Mouse (Mus musculus): Measurements from ENCODE around the gene Mrgprh.

Mrgprh gene

GRCm38 (mm10) chr17:12875734-12876133 lies at the start of gene Mrgprh:
Gene Mrgprh (plus strand): TSS chr17:12876034.
- no peak for DNase-seq

DNA sequence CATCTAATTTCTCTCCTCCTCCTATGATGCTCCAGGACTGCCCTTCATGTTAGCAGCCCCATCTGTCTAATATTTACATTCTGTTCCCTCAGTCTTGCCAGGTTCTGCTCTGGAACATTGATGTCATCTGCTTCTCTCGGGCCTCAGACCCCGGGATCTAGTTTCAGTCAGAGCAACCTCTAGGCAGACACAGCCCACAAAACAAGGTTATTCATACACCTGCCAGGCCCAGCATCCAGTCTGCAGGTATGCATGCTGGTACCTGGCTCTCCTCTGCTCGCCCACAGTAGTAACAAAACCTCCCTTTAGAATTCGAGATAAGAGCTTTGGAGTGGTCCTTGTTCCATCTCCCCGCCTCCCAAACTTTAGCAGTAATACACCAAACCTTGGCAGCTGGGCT lies 45.5 kb upstream of the Mrgprh start:
- DNase-seq: no peak

DNA sequence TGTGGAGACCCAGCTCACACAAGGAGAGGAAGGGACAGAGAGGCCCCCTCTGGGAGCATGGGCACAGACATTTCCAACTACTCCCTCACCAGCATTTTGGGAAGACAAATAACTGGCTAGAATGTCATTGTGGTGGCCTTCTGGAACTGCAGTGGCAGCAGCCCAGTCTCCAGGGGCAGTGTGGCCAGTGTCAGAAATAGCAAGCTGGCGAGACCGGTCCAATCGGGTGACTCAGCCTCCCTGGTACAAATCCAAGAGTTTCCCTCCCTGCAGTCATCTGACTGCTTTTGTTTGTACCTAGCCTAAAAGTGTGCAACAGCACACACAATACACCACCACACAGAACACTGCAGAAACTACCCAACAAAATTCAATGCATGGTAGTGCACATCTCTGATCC lies 43.6 kb upstream of the Mrgprh start:
- no peak for DNase-seq

DNA sequence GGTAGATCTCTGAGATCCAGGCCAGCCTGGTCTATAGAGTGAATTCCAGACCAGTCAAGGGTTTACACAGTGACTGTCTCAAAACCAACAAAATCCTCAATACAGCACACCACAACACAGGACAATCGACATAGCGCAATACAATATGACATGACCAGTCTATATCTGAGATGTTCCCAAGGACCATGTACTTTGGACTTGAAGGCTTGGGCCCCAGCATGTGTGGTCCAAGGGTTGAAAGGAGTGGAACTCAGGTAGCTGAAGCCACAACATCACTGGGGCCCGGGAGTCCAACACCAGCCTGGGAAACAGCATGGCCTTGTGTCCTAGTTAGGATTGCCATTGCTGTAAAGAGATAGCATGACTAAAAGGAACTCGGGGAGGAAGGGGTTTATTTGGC lies 43.2 kb upstream of the Mrgprh start:
- no peak for DNase-seq

DNA sequence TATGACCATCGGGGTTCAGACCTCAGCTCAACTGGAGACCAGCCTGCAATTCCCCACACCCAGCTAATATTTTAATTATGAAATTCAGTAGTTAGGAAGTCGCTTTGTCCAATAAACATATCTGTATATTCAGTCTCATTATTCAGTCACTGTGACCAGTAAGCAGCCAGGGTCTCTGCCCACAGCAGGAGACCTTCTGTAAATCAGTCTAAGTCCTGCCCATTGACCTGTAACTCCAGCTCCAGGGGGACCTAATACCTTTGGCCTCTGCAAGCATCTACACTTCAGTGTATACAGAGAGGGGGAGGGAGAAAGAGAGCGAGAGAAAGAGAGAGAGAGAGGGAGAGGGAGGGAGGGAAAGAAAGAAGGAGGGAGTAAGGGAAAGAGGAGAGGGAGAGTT lies 41.5 kb upstream of the Mrgprh start:
- no peak for DNase-seq

DNA sequence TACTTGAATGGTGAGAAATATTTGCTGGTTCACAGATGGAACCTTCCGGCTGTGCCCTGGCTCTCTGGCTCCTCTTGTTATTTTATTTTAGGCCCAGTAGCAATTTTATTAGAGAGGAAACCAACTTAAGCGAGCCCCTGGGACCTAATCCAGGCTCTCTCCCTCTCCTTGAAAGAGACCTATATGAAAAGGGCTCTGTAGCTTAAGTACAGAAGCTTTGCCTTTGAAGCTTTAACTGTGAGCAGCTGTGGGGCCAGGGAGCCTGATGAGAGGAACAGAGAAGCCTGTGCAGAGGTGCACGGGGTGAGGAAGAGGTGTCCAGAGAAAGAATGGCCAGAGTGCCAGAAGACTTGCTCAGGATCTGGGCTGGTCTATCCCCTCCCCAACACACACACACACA lies 41.0 kb upstream of the Mrgprh start:
- DNase-seq: no peak

DNA sequence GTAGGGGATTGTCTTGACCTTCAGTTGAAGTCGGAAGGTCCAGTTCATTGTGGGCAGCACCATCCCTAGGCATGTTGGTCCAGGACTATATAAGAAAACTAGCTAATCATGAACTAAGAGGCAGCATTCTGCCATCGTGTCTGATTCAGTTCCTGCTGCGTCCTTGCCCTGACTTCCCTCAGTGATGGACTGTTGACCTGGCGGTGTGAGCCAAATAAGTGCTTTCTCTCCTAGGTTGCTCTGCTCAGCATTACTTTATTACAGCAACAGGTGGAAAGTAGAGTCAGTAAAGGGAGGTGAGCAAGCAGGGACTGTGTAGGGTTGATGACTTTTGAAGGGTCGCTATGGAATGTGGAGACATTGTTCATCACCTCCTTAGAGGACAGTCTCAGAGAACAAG lies 40.1 kb upstream of the Mrgprh start:
- no peak for DNase-seq

DNA sequence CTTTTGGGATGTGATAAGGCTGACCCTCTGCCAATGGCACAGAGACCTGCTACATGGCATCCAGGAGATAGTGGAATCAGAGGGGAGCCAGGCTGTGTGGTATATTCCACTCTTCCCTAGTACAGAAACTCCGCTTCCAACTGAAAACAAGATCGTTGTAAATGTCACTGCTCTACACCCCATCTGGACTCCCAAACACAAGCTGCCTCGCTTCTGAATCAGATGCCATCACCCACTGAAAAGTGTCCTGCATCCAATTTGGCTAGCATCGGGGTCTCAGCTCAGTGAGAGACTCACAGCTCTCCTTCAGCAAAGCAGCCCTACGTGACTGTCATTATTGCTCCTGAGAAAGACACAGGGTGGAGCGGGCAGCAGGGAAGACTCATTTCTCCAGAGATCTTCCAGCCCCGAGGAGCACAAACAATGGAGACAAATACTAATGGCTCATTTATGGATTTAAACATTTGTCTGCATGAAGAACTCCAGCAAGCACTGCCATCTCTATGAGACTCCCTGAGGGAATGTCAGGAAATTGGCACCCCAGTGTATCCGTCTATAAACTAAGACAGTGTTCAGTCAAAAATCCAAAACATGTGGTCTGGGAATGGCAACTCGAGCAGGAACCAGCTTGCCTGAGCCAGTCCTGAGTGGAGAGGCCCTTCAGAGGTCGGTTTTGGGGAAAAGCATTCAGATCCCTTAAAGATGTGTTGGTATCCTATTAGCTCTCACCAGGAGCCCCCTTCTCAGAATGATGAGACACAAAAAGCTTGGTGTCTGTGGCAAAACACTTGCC lies 36.2 kb upstream of the Mrgprh start:
- no peak for DNase-seq

- DNase-seq: no peak
Measured at GRCm38 (mm10) chr17:12843826-12844225, 32.0 kb upstream of the Mrgprh start.

- DNase-seq: no peak
Measured at GRCm38 (mm10) chr17:12844540-12844939, 31.3 kb upstream of the Mrgprh start.

DNA sequence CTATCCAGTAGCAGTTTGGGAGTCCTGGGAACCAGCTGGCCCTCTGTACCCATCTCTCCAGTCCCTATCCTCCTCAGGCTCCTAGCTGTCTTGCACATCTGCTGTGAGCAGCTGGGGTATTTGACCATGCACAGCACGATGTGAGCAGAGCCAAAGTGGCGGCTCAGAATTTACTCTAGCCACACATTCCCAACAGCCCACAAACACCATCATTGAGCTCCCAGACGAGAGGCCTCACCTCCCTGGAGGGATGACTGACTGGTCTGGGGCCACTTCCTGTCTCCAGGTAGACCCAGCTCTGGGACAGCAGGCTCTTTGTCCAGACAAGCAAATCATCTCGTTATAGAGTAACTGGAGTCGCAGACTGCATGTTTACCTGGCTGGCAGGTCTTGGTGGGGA lies 30.0 kb upstream of the Mrgprh start:
- DNase-seq: no peak

DNA sequence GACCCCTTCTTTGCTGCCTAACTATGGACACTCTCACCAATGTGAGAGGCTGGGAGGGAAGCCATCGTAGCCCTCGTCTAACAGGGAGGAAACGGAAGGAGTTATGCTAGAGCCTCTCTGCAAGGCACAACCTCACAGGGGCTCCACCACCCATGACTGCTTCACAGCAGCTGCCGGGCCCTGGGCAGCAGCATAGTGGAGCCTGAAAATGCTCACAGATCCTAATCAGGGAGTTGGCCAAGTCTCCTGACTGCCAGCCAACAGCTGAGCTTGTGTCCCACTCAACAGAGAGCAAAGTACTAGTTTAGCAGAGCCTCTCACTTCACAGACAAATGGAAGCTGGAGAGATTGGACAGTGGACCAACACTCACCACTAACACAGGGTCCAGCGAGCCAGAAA lies 29.4 kb upstream of the Mrgprh start:
- DNase-seq: no peak

DNA sequence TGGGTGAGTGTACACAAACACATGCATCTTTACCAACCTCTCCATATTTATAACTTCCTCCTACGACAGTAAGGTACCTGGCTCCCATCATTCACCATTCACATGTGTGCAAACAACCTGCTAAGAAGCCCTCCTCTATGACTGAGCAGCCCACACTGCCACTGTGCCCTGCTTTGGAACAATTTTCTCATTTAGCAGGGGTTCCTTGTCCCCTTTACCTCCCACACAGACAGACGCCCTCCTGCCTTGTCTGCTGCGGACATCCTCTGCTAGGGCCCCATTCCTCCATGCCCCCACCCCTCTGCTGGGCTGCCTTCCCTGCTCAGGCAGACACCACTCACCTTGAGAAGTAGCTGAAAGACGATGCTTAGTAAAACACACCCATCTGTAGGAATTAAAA lies 28.1 kb upstream of the Mrgprh start:
- no peak for DNase-seq

- DNase-seq: no peak
Measured at GRCm38 (mm10) chr17:12849778-12850382, 26.0 kb upstream of the Mrgprh start.

DNA sequence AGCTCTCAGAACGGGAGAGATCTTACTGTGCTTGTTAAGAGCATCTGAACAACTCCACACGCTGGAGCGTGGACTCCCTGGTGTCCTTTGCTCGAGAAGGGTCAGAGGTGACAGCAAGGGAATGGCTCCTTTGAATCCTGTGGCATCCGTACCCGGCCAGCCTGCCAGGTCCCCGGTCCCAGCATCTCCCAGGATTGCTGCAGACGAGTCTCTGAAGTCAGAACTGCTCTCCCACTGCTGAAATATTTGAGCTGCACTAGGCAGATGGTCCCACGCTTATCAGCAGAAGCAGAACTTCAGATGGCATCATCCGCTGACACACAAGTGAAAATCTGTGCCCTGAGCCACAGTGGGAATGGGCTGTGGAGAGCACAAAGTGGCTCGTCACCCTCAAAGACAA lies 24.1 kb upstream of the Mrgprh start:
- no peak for DNase-seq

- no peak for DNase-seq
Measured at GRCm38 (mm10) chr17:12853821-12854220, 22.0 kb upstream of the Mrgprh start.

DNA sequence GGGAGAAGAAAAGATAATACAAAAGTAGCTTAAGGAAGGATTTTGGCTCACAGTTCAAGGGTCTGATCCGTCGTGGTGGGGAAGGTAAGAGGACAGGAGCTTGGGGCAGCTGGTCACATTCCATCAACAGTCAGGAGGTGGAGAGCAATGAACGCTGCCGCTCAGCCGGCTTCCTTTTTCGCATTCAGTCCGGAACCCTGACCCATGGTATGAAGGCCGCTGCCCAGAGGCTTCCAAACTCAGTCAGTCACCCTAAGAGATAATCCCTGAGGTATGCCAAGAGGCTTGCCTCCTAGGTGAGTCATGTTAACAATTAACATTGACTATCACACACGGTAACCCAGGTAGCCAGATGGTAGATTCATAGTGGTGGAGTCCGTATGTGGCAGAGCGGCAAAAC lies 21.4 kb upstream of the Mrgprh start:
- no peak for DNase-seq

DNA sequence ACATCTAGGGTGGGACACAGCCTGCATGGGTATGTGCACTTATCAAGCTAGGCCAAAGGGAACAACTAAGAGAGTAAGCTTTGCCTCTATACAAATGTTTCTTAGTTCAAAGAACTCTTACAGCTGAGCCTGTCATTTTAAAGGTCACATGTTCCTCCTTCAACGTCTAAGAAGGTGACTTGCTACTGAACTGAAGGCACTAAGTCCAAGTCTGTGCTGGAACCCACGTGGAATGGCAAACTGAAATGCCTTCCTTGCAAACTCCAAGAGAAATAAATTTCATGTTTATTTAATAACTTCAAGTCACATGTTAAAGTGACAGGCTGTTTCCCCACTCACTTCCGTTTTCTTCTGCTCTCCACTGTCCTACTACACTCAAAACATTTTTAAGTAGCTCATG lies 18.4 kb upstream of the Mrgprh start:
- DNase-seq: no peak

DNA sequence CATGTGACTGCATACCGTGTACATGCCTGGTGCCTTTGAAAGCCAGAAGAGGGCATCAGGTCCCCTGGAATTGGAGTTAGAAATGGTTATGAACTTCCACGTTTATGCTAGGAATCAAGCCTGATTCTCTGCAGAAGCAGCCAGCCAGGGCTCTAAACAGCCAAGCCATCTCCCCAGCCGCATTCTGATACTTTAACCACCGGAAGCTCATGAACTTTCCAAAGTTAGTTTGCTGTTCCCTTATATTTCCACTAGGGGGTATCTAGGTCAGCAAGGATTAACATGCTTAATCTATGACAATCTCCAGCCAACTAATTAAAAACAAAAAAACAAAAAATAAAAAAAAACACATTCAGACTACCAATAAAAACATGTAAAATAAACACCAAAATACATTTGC lies 17.8 kb upstream of the Mrgprh start:
- DNase-seq: no peak

DNA sequence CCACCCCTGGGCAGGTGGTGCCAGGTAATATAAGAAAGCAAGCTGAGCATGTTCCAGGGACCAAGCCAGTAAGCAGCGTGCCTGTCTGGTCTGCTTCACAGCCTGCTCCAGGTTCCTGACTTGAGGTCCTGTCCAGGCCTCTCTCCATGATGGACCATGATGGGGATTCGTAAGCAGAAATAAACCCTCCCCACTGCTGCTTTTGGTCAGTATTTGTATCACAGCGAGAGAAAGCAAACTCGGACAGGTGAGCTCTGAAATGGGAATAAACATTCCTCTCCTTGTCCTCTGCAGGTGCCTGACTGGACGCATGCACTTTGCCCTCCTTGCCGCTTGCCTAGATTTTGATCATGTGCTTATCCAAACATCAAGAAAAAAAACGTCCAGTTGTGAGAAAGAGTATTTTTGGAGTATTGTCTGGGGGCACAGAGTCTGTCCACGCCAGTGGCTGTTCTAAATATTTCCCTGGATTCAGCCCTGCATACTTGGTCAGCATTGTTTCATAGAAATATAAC lies 16.8 kb upstream of the Mrgprh start:
- DNase-seq: no peak

DNA sequence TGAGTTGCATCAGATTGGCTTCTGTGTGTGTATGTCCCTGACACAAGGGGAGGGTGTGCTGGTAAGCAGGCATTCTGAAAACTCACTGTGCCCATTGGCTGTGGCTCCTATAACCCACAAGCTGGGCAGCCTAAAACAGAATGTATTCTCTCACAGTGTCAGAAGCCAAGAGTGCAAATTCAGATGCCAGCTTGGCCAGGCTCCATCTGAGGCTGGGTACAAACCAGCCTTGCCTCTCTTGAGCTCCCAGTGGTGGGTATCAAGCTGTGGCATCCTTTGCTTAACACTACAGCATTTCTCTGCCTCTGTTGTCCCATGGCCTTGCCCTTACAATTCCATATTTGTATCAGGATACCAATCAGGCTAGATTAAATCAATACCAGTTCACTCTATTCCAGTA lies 11.7 kb upstream of the Mrgprh start:
- DNase-seq: no peak

DNA sequence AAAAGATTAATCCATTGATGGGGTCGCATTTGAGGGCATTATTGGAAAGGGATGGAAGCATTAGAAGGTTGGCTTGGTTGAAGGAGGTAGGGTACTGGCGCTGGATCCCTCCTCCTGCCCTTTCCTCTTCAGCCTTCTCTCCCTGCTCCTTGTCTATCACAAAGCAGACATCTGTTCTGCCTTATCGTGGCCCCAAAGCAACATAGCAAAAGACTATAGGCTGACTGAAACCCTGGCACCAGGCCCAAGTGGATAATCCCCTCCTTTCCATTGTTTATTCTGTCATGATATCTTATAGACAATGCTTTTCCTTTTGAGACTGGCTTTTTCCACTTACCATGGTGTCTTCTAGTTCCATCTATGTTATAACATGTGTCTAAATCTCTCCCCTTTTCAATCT lies 10.4 kb upstream of the Mrgprh start:
- no peak for DNase-seq

DNA sequence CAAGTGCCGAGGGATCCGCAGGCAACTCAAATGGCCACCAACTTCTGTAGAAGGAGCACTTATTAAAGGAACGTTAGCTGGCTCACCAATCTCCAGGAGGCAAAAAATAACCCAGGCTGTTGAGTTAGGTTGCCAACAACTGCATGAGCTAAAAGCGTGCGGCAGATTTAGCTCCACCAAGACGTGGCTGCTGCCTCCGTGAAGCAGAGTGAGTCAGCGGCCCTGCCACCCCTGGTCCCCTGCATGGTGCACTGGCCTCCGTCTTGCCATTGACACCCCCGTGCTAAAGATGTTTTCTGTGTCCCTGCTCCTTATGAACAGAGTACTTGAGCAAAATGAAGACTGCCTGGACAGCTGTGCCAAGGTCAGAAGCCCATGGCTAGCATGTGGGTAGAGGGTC lies 9.0 kb upstream of the Mrgprh start:
- DNase-seq: no peak

GRCm38 (mm10) chr17:12868043-12868442 lies 7.8 kb upstream of the Mrgprh start, which contains the start of gene Mas1:
Gene Mas1 (minus strand): TSS chr17:12868143.
- DNase-seq: no peak

DNA sequence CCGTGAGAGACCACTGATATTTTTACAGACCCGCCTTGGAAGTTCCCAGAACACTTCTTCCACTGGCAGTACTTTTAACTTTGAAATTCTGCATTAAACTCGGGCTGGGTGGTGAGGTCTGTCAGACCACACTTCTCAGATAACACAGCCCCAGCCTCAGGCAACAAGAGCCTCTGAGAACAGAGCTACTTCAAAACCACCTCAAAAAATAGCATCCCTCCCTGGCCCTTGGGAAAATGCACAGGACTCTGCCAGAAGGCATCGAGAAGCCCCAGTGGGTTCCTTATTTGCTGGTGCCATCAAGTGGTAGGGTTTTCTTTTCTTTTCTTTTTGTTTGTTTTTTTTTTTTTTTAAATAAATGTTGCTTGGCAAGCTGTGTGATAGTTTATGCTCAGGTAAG lies 7.2 kb upstream of the Mrgprh start:
- no peak for DNase-seq
